Mouse (Mus musculus): ENCODE results near the gene Mrpl54. TPM values are rescaled to one million over a fixed set of nuclear protein-coding genes. Genes with fewer than 3 reads are reported as not detected.

Gene Mrpl54
- total and polyA plus RNA-seq, 3 experiments: 137 to 421 (median 157) TPM

- DNase-seq (ENCODE audit: low read depth, low spot score): no peak
- TF ChIP-seq TAL1 (IDR thresholded peaks at IDR 0.05; ENCODE audit: low read length): no peak
- no peak for TF ChIP-seq ETS1 (IDR thresholded peaks at IDR 0.05; ENCODE audit: low read depth, low read length)
- TF ChIP-seq USF1 (IDR thresholded peaks at IDR 0.05; ENCODE audit: low read depth, low read length): no peak
- TF ChIP-seq MEF2A (IDR thresholded peaks at IDR 0.05; ENCODE audit: extremely low read depth, insufficient replicate concordance, low read depth, low read length, poor library complexity, severe bottlenecking): no peak
- no peak for TF ChIP-seq SMC3 (IDR thresholded peaks at IDR 0.05; ENCODE audit: low read depth, low read length)
- TF ChIP-seq CHD2 (IDR thresholded peaks at IDR 0.05; ENCODE audit: low read length): no peak
- no peak for TF ChIP-seq CTCF (IDR thresholded peaks at IDR 0.05 in 2 of 3, conservative IDR thresholded peaks at IDR 0.05 in 1 of 3; ENCODE audit: control insufficient read depth in 1 of 3, insufficient read depth in 1 of 3, low read depth in 2 of 3, low read length in 3 of 3, poor library complexity in 1 of 3, severe bottlenecking in 1 of 3)
- no peak for TF ChIP-seq UBTF (IDR thresholded peaks at IDR 0.05; ENCODE audit: borderline replicate concordance, insufficient read depth, low read depth, low read length)
- no peak for TF ChIP-seq RAD21 (IDR thresholded peaks at IDR 0.05; ENCODE audit: low read depth, low read length)
- Histone ChIP-seq H3K27me3 (ENCODE audit: control insufficient read depth in 1 of 2, insufficient read depth in 2 of 2, low read length in 2 of 2) (no peaks in the 10 kb centered on the region), H3K9ac (ENCODE audit: control insufficient read depth, low read depth, low read length, poor library complexity, severe bottlenecking) (no peak overlapping the region), H3K9me3 (replicated peaks; ENCODE audit: insufficient read depth, low read length) (no peaks in the 10 kb centered on the region), H3K27ac (ENCODE audit: control insufficient read depth, low read depth, low read length) (no peak overlapping the region), H3K4me1 (ENCODE audit: control insufficient read depth in 1 of 2, insufficient read depth in 2 of 2, low read length in 2 of 2) (no peaks in the 10 kb centered on the region), H3K79me2 (ENCODE audit: control insufficient read depth, insufficient read depth, low read length, poor library complexity) (peaks cover 6% of the 10 kb centered on the region; the same call in 1 of the 2 replicates), H3K36me3 (ENCODE audit: control insufficient read depth in 1 of 2, insufficient read depth in 2 of 2, low read length in 2 of 2) (peaks cover 0 to 4% of the 10 kb centered on the region in 2 experiments; a peak in 1 of 4 replicates), H3K4me3 (ENCODE audit: control insufficient read depth in 1 of 2, insufficient read depth in 1 of 2, low read depth in 2 of 2, low read length in 2 of 2) (no peak overlapping the region)
Measured at GRCm38 (mm10) chr10:81305663-81306062, 38.9 kb upstream of the Mrpl54 start.

- Histone ChIP-seq H3K27me3 (ENCODE audit: control insufficient read depth in 1 of 2, insufficient read depth in 2 of 2, low read length in 2 of 2) (no peaks in the 10 kb centered on the region), H3K79me2 (ENCODE audit: control insufficient read depth, insufficient read depth, low read length, poor library complexity) (peaks cover 12% of the 10 kb centered on the region), H3K9me3 (replicated peaks; ENCODE audit: insufficient read depth, low read length) (no peaks in the 10 kb centered on the region), H3K27ac (ENCODE audit: control insufficient read depth, low read depth, low read length) (no peak overlapping the region), H3K4me1 (ENCODE audit: control insufficient read depth in 1 of 2, insufficient read depth in 2 of 2, low read length in 2 of 2) (no peaks in the 10 kb centered on the region), H3K36me3 (ENCODE audit: control insufficient read depth in 1 of 2, insufficient read depth in 2 of 2, low read length in 2 of 2) (peaks cover 0 to 4% of the 10 kb centered on the region in 2 experiments; a peak in 1 of 4 replicates), H3K9ac (ENCODE audit: control insufficient read depth, low read depth, low read length, poor library complexity, severe bottlenecking) (no peak overlapping the region), H3K4me3 (ENCODE audit: control insufficient read depth in 1 of 2, insufficient read depth in 1 of 2, low read depth in 2 of 2, low read length in 2 of 2) (no peak overlapping the region)
- peak; percentile 53 for TF ChIP-seq SMC3 (IDR thresholded peaks at IDR 0.05; ENCODE audit: low read depth, low read length)
- TF ChIP-seq CTCF (IDR thresholded peaks at IDR 0.05 in 2 of 3, conservative IDR thresholded peaks at IDR 0.05 in 1 of 3; ENCODE audit: control insufficient read depth in 1 of 3, insufficient read depth in 1 of 3, low read depth in 2 of 3, low read length in 3 of 3, poor library complexity in 1 of 3, severe bottlenecking in 1 of 3): peak; percentile 77 to 88 (median 78)
- TF ChIP-seq GABPA (IDR thresholded peaks at IDR 0.05; ENCODE audit: low read depth, low read length): no peak
- TF ChIP-seq NRF1 (IDR thresholded peaks at IDR 0.05; ENCODE audit: insufficient read depth, low read depth, low read length, poor library complexity, severe bottlenecking): no peak
- TF ChIP-seq NELFE (IDR thresholded peaks at IDR 0.05; ENCODE audit: low read depth, low read length): no peak
- no peak for TF ChIP-seq MYC (IDR thresholded peaks at IDR 0.05; ENCODE audit: low read depth, low read length)
- TF ChIP-seq MAZ (IDR thresholded peaks at IDR 0.05; ENCODE audit: low read depth, low read length): 0 out of 2 replicates have a peak, but pooled peaks have one; percentile 28
- TF ChIP-seq RAD21 (IDR thresholded peaks at IDR 0.05; ENCODE audit: low read depth, low read length): peak; percentile 56
- 0 out of 2 replicates have a peak, but pooled peaks have one; percentile 26 for TF ChIP-seq ZC3H11A (IDR thresholded peaks at IDR 0.05; ENCODE audit: low read depth, low read length)
- DNase-seq (ENCODE audit: low read depth, low spot score): peak; percentile 63
Measured at GRCm38 (mm10) chr10:81304597-81305238, 38.0 kb upstream of the Mrpl54 start.

All from MEL (cell line).